In genomic region chr13:96010861-96011511, GRCm38 (mm10) we compare ENCODE assay signal across 8 mouse cellular contexts.
DNase-seq lines count a peak whose midpoint lies in the region; ATAC-seq and TF ChIP-seq lines count a peak whose summit lies in the region.

No protein-coding gene starts in this region.

- peak overlapping the region; percentile 12; the same call in 1 of the 2 replicates for H3K4me2 ChIP-seq in kidney, embryonic 16.5 days (replicated peaks; ENCODE audit: low read depth, low read length)
- no peak overlapping the region; the same call in 1 of the 2 replicates for H3K4me2 ChIP-seq in hindbrain, embryonic 11.5 days (replicated peaks; ENCODE audit: low read depth, low read length)
- no peak overlapping the region for H3K4me2 ChIP-seq in midbrain, postnatal 0 days (ENCODE audit: low read depth, low read length, poor library complexity, severe bottlenecking)

- no peak overlapping the region for H3K4me3 ChIP-seq in kidney, embryonic 16.5 days (ENCODE audit: low read length)
- no peak overlapping the region for H3K4me3 ChIP-seq in hindbrain, embryonic 11.5 days (ENCODE audit: low read depth, low read length)
- no peak overlapping the region for H3K4me3 ChIP-seq in midbrain, postnatal 0 days (ENCODE audit: low read depth, low read length)

- ATAC-seq in kidney, embryonic 16.5 days (ENCODE audit: low FRiP score, low TSS enrichment): peak; percentile 27; the same call in 1 of the 2 replicates
- peak; percentile 93 for ATAC-seq in hindbrain, embryonic 11.5 days (ENCODE audit: low FRiP score)
- ATAC-seq in midbrain, postnatal 0 days (ENCODE audit: low FRiP score): no peak

- no peaks in the 10 kb centered on the region for H3K27me3 ChIP-seq in kidney, embryonic 16.5 days (ENCODE audit: insufficient read depth, low read length)
- no peaks in the 10 kb centered on the region for H3K27me3 ChIP-seq in hindbrain, embryonic 11.5 days (ENCODE audit: control insufficient read depth, insufficient read depth, low read length)
- H3K27me3 ChIP-seq in midbrain, postnatal 0 days (ENCODE audit: insufficient read depth, low read length): no peaks in the 10 kb centered on the region

- no peak for TF ChIP-seq CTCF in midbrain, postnatal 0 days (IDR thresholded peaks at IDR 0.05)

- H3K9me3 ChIP-seq in kidney, embryonic 16.5 days (ENCODE audit: low read length): no peaks in the 10 kb centered on the region
- no peaks in the 10 kb centered on the region for H3K9me3 ChIP-seq in hindbrain, embryonic 11.5 days (ENCODE audit: control insufficient read depth, low read length)
- no peaks in the 10 kb centered on the region for H3K9me3 ChIP-seq in midbrain, postnatal 0 days (ENCODE audit: low read length)

- H3K27ac ChIP-seq in kidney, embryonic 16.5 days (ENCODE audit: low read length): no peak overlapping the region
- H3K27ac ChIP-seq in hindbrain, embryonic 11.5 days (ENCODE audit: low read depth, low read length): peak overlapping the region; percentile 67
- no peak overlapping the region for H3K27ac ChIP-seq in midbrain, postnatal 0 days (ENCODE audit: low read depth, low read length)

- H3K4me1 ChIP-seq in kidney, embryonic 16.5 days (ENCODE audit: insufficient read depth, low read length): 0 out of 2 replicates have a peak, but pooled peaks cover 3% of the 10 kb centered on the region
- H3K4me1 ChIP-seq in hindbrain, embryonic 11.5 days (replicated peaks; ENCODE audit: control insufficient read depth, insufficient read depth, low read length): 0 out of 2 replicates have a peak, but pooled peaks cover 2% of the 10 kb centered on the region
- H3K4me1 ChIP-seq in midbrain, postnatal 0 days (ENCODE audit: insufficient read depth, low read length): no peaks in the 10 kb centered on the region

- no peaks in the 10 kb centered on the region for H3K36me3 ChIP-seq in kidney, embryonic 16.5 days (ENCODE audit: insufficient read depth, low read length)
- no peaks in the 10 kb centered on the region for H3K36me3 ChIP-seq in hindbrain, embryonic 11.5 days (ENCODE audit: control insufficient read depth, insufficient read depth, low read length)
- no peaks in the 10 kb centered on the region for H3K36me3 ChIP-seq in midbrain, postnatal 0 days (ENCODE audit: insufficient read depth, low read length)

- DNase-seq in kidney, postnatal 36 days: no peak
- peak; percentile 81 for DNase-seq in adrenal gland, adult 2 months
- DNase-seq in hindbrain, embryonic 11.5 days (ENCODE audit: low spot score): peak; percentile 47
- peak; percentile 51 for DNase-seq in midbrain, postnatal 0 days (ENCODE audit: low spot score)
- DNase-seq in gastrocnemius, postnatal 14 days: no peak
- DNase-seq in layer of hippocampus, adult 9-10 months (ENCODE audit: low spot score): no peak
- no peak for DNase-seq in layer of hippocampus, adult 9-11 months

- H3K9ac ChIP-seq in kidney, embryonic 16.5 days (replicated peaks; ENCODE audit: low read length): no peak overlapping the region
- no peak overlapping the region for H3K9ac ChIP-seq in hindbrain, embryonic 11.5 days (ENCODE audit: low read depth, low read length)
- H3K9ac ChIP-seq in midbrain, postnatal 0 days (replicated peaks; ENCODE audit: low read length, poor library complexity, severe bottlenecking): no peak overlapping the region

- WGBS in kidney, embryonic 16.5 days: 23% methylated on average over 11 of the region's 11 CpGs
- 44% methylated on average over 11 of the region's 11 CpGs for WGBS in hindbrain, embryonic 11.5 days
- 54% methylated on average over 11 of the region's 11 CpGs for WGBS in midbrain, postnatal 0 days

- intact Hi-C loops in gastrocnemius, postnatal 14 days (cut with DNase I; ENCODE audit: low total_unique reads): no loop called here

Comparison
In these comparisons a context has a peak if more than half of its experiments do, and no peak if none do; other contexts are left out.
1. DNase-seq: peak in adrenal gland, adult 2 months (single experiment), hindbrain, embryonic 11.5 days (single experiment) and midbrain, postnatal 0 days (single experiment); none in kidney, postnatal 36 days (0 of 2), gastrocnemius, postnatal 14 days (single experiment), layer of hippocampus, adult 9-10 months (single experiment) and layer of hippocampus, adult 9-11 months (single experiment).